Mouse (Mus musculus) Patski (cell line): ENCODE measurements around the gene Gfpt1. TPM values are rescaled to one million over a fixed set of nuclear protein-coding genes. Genes with fewer than 3 reads are reported as not detected.

ENCODE experiments used
- ATAC-seq: fragments of 100-300 bp; one replicate; pipeline ENCODE4 v1.8.0; 2021
- CTCF ChIA-PET: fragments of 350-600 bp; sonication (Branson Sonifier 250); formaldehyde crosslinking; loops from one replicate; lab custom pipeline; 2022; ENCODE audit warnings: inconsistent platforms; lab: Charles Lee
- POLR2A ChIA-PET: fragments of 350-600 bp; sonication (Branson Sonifier 250); formaldehyde crosslinking; loops from one replicate; lab custom pipeline; 2022; ENCODE audit warnings: antibody characterized with exemption, inconsistent platforms; lab: Charles Lee
- DNase-seq: peaks from one replicate; pipeline ENCODE4 v3.0.0-alpha.2; 2011; ENCODE audit warnings: low read depth, low spot score
- H3K27me3 ChIP-seq: fragments of 371-371 bp; one replicate; pipeline ENCODE4 v1.5.1; 2021
- CTCF ChIP-seq: fragments of 100-300 bp; IDR thresholded peaks from one replicate; pipeline ENCODE4 v1.5.1; 2021
- in situ Hi-C: fragments of 300-500 bp; cut with MboI; formaldehyde crosslinking; loops from 3 replicates; pipeline ENCODE4 v1.11.1; 2018; ENCODE audit warnings: low pct_unique_long_range_greater_than_20kb, mixed read lengths
- polyA plus RNA-seq: library from polyadenylated mRNA; unstranded; gene quantifications from one replicate; pipeline ENCODE4 v1.2.3, GENCODE M21; 2021

Gfpt1 gene
- polyA plus RNA-seq, 1 experiment from 2014 or later, result 46.1 TPM

- DNase-seq (no peak), ATAC-seq (no peak)
- no peaks in the 10 kb centered on the region for H3K27me3 ChIP-seq
- in situ Hi-C loops, result no loop called here
- TF ChIP-seq CTCF, result no peak
- CTCF ChIA-PET, result interaction anchor here (1.2 kb wide), 2 partner anchors 8 to 10 kb away, joined by 3 read pairs; no protein-coding TSS in a partner anchor
- POLR2A ChIA-PET, result no interaction called here
Measured at GRCm38 (mm10) chr6:87111493-87111892, 68.8 kb downstream of the Gfpt1 start.

- no peak for TF ChIP-seq CTCF
- ATAC-seq (no peak), DNase-seq (no peak)
- in situ Hi-C loops, result no loop called here
- POLR2A ChIA-PET, result no interaction called here
- CTCF ChIA-PET, result interaction anchor here (1.2 kb wide), 2 partner anchors 9 to 11 kb away, joined by 3 read pairs; no protein-coding TSS in a partner anchor
- H3K27me3 ChIP-seq, result no peaks in the 10 kb centered on the region
Measured at GRCm38 (mm10) chr6:87112125-87112524, 69.5 kb downstream of the Gfpt1 start.

GRCm38 (mm10) chr6:87115981-87116380, 73.3 kb downstream of the Gfpt1 start:
- ChIA-PET CTCF (interaction anchor here (1.2 to 1.8 kb wide), 2 partner anchors 14 to 16 kb away, joined by 4 read pairs; no protein-coding TSS in a partner anchor), POLR2A (no interaction called here)
- no peaks in the 10 kb centered on the region for H3K27me3 ChIP-seq
- ATAC-seq (no peak), DNase-seq (no peak)
- in situ Hi-C loops, result no loop called here
- no peak for TF ChIP-seq CTCF

- TF ChIP-seq CTCF, result no peak
- in situ Hi-C loops, result no loop called here
- no peaks in the 10 kb centered on the region for H3K27me3 ChIP-seq
- DNase-seq, result no peak
- ChIA-PET POLR2A (no interaction called here), CTCF (interaction anchor here (1.2 kb wide), 1 partner anchor 16 kb away, joined by 4 read pairs; no protein-coding TSS in a partner anchor)
- ATAC-seq, result no peak
Measured at GRCm38 (mm10) chr6:87116596-87116995, 74.0 kb downstream of the Gfpt1 start.

GRCm38 (mm10) chr6:87119066-87119837, 76.6 kb downstream of the Gfpt1 start:
- in situ Hi-C loops, result no loop called here
- POLR2A ChIA-PET, result no interaction called here
- DNase-seq, result no peak
- CTCF ChIA-PET, result interaction anchor here (1.2 kb wide), 1 partner anchor 22 kb away, joined by 3 read pairs; no protein-coding TSS in a partner anchor
- ATAC-seq, result no peak
- no peaks in the 10 kb centered on the region for H3K27me3 ChIP-seq
- no peak for TF ChIP-seq CTCF

GRCm38 (mm10) chr6:87119975-87120374, 77.3 kb downstream of the Gfpt1 start:
- H3K27me3 ChIP-seq, result no peaks in the 10 kb centered on the region
- in situ Hi-C loops, result no loop called here
- POLR2A ChIA-PET, result no interaction called here
- DNase-seq, result no peak
- ATAC-seq, result no peak
- CTCF ChIA-PET, result interaction anchor here (1.2 to 1.7 kb wide), 2 partner anchors 21 to 160 kb away, joined by 3 to 5 read pairs; no protein-coding TSS in a partner anchor
- no peak for TF ChIP-seq CTCF

GRCm38 (mm10) chr6:87120661-87121060, 78.0 kb downstream of the Gfpt1 start:
- no peak for DNase-seq
- ChIA-PET CTCF (interaction anchor here (1.2 to 1.7 kb wide), 2 partner anchors 21 to 159 kb away, joined by 3 to 5 read pairs; no protein-coding TSS in a partner anchor), POLR2A (interaction anchor here (1.2 kb wide), 1 partner anchor 11 kb away, joined by 3 read pairs; no protein-coding TSS in a partner anchor)
- in situ Hi-C loops, result no loop called here
- peak; percentile 45 for TF ChIP-seq CTCF
- H3K27me3 ChIP-seq, result no peaks in the 10 kb centered on the region
- ATAC-seq, result no peak

- no peak for ATAC-seq
- no peak for TF ChIP-seq CTCF
- CTCF ChIA-PET, result interaction anchor here (1.7 kb wide), 1 partner anchor 158 kb away, joined by 5 read pairs; no protein-coding TSS in a partner anchor
Measured at GRCm38 (mm10) chr6:87121961-87122360, 79.3 kb downstream of the Gfpt1 start.

GRCm38 (mm10) chr6:87123406-87123805, 80.8 kb downstream of the Gfpt1 start:
- ChIA-PET CTCF (no interaction called here), POLR2A (interaction anchor here (0.7 kb wide), 1 partner anchor 87 kb away, joined by 3 read pairs; no protein-coding TSS in a partner anchor)
- ATAC-seq (no peak), DNase-seq (no peak)
- TF ChIP-seq CTCF, result no peak
- H3K27me3 ChIP-seq, result no peaks in the 10 kb centered on the region
- in situ Hi-C loops, result no loop called here

More at GRCm38 (mm10) chr6:87121961-87122360, 79.3 kb downstream of the Gfpt1 start:
- DNase-seq, result no peak
- H3K27me3 ChIP-seq, result no peaks in the 10 kb centered on the region
- in situ Hi-C loops, result no loop called here
- POLR2A ChIA-PET, result no interaction called here

- ChIA-PET CTCF (no interaction called here), POLR2A (no interaction called here)
- DNase-seq (no peak), ATAC-seq (no peak)
- in situ Hi-C loops, result no loop called here
- TF ChIP-seq CTCF, result no peak
- no peaks in the 10 kb centered on the region for H3K27me3 ChIP-seq
Measured at GRCm38 (mm10) chr6:87123973-87124372, 81.3 kb downstream of the Gfpt1 start.
